Mouse (Mus musculus) forebrain, embryonic 14.5 days (tissue): Measurements from ENCODE around the gene Cnn1. TPM values are rescaled to one million over a fixed set of nuclear protein-coding genes. Genes with fewer than 3 reads are reported as not detected.

Experiments used
- ATAC-seq: fragments of 200-750 bp; cut with Nextera tagmentation; 2 replicates; pipeline ENCODE4 v1.8.0; 2017; ENCODE audit warnings: mild to moderate bottlenecking, moderate library complexity
- DNase-seq: peaks from one replicate; pipeline ENCODE4 v3.0.0-alpha.2; 2015; ENCODE audit warnings: low spot score
- H3K27ac ChIP-seq: fragments of 300-500 bp; sonication (generic); 2 replicates; pipeline ENCODE4 v1.5.1; 2014; ENCODE audit warnings: low read depth, mild to moderate bottlenecking, control low read depth, low read length, moderate library complexity
- H3K27me3 ChIP-seq: fragments of 300-500 bp; sonication (generic); replicated peaks from 2 replicates; pipeline ENCODE4 v1.6.1; 2014; ENCODE audit warnings: low read length, control low read depth, mixed read lengths; ENCODE audit not compliant: control insufficient read depth, insufficient read depth
- H3K36me3 ChIP-seq: fragments of 300-500 bp; sonication (generic); 2 replicates; pipeline ENCODE4 v1.6.1; 2014; ENCODE audit warnings: low read length, control low read depth; ENCODE audit not compliant: control insufficient read depth, insufficient read depth
- H3K4me1 ChIP-seq: fragments of 300-500 bp; sonication (generic); 2 replicates; pipeline ENCODE4 v1.6.1; 2014; ENCODE audit warnings: antibody characterized with exemption, low read length, control low read depth; ENCODE audit not compliant: control insufficient read depth, insufficient read depth
- H3K4me2 ChIP-seq: fragments of 300-500 bp; sonication (generic); 2 replicates; pipeline ENCODE4 v1.6.1; 2014; ENCODE audit warnings: mild to moderate bottlenecking, control low read depth, low read length
- H3K4me3 ChIP-seq: fragments of 300-500 bp; sonication (generic); 2 replicates; pipeline ENCODE4 v1.5.1; 2014; ENCODE audit warnings: low read depth, low read length, control low read depth
- H3K9ac ChIP-seq: fragments of 300-500 bp; sonication (generic); 2 replicates; pipeline ENCODE4 v1.6.1; 2014; ENCODE audit warnings: mild to moderate bottlenecking, low read length, control low read depth, moderate library complexity
- H3K9me3 ChIP-seq: fragments of 300-500 bp; sonication (generic); replicated peaks from 2 replicates; pipeline ENCODE4 v1.6.1; 2016; ENCODE audit warnings: low read length, control low read depth, mixed read lengths; ENCODE audit not compliant: control insufficient read depth
- WGBS: fragments of 180-500 bp; shearing (Covaris S2); extraction: QIAGEN DNeasy Blood & Tissue Kit; methylation state at CpG from one replicate; pipeline ENCODE4 v1.1.7; 2014; 5-methylcytosine and 5-hydroxymethylcytosine counted together
- polyA plus RNA-seq: library from polyadenylated mRNA; unstranded; fragments of >200 nt; fragmentation: Nextera tagmentation; extraction: Ambion mirVana; gene quantifications from 2 replicates; pipeline ENCODE4 v1.2.1, GENCODE M21; 2014

Cnn1 gene
- polyA plus RNA-seq, 1 experiment from 2014 or later, result 0.19 TPM

DNA sequence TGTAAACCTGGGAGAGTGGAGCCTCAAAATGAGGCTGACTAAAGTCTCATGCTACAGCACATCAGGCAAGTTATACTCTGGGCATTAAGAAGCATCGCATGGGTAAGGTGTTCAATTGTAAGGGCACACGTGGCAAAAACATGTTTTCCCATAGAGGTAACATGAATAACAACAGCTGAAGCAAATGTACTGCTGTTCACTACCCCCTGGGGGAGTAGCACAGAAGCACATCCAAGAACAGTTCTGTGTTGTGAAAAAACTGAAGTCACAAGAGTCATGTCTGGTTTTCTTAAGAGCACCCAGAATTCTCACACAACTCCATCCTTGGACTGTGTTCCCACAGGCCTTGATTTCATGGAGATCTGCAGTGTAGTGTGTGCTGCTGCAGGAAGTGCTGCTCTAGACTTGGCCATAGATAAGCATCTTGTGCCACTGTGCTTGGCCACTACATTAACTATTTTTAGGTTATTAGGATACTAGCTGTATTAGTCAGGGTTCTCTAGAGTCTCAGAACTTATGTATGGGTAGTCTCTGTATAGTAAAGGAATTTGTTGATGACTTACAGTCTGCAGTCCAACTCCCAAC, 11.9 kb upstream of the Cnn1 start:
- 75% methylated on average over 2 of the region's 2 CpGs for WGBS

GRCm38 (mm10) chr9:22089281-22089680, 9.7 kb upstream of the Cnn1 start:
- H3K27ac ChIP-seq, result no peak overlapping the region
- H3K4me3 ChIP-seq, result no peak overlapping the region
- H3K4me2 ChIP-seq, result no peak overlapping the region
- ATAC-seq, result no peak
- DNase-seq, result no peak
- no peak overlapping the region for H3K9ac ChIP-seq
- WGBS, result 98% methylated on average over 7 of the region's 7 CpGs
- no peaks in the 10 kb centered on the region for H3K9me3 ChIP-seq
- no peaks in the 10 kb centered on the region for H3K36me3 ChIP-seq
- H3K4me1 ChIP-seq, result no peaks in the 10 kb centered on the region; the same call in 1 of the 2 replicates
- no peaks in the 10 kb centered on the region for H3K27me3 ChIP-seq

More for the DNA sequence above, 11.9 kb upstream of the Cnn1 start:
- no peak overlapping the region for H3K9ac ChIP-seq
- H3K4me1 ChIP-seq, result no peaks in the 10 kb centered on the region; the same call in 1 of the 2 replicates
- no peaks in the 10 kb centered on the region for H3K27me3 ChIP-seq
- H3K27ac ChIP-seq, result no peak overlapping the region
- H3K36me3 ChIP-seq, result no peaks in the 10 kb centered on the region
- H3K4me3 ChIP-seq, result no peak overlapping the region
- no peak overlapping the region for H3K4me2 ChIP-seq
- no peaks in the 10 kb centered on the region for H3K9me3 ChIP-seq
- ATAC-seq (no peak), DNase-seq (no peak)

DNA sequence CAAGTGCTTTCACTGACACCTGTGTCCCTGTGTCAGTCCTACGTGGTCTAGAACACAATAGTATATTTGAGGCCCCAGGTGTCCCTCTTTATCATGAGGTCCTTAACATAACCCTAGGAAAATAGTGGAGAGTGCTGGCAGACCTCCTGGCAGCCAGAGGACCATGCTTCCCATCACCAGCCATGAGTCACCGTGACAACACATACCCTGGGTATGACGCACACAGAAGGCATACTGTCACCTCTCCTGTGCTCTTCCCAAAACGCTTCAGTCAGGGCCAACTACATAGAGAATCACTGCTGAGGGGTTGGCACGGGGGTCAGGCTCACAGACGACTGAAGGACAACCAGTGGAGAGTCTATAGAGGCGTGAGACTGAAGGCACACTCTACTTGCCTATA, 9.0 kb upstream of the Cnn1 start:
- DNase-seq, result no peak
- no peak overlapping the region for H3K4me2 ChIP-seq

GRCm38 (mm10) chr9:22092746-22093145, 6.3 kb upstream of the Cnn1 start:
- Histone ChIP-seq H3K9ac (no peak overlapping the region), H3K4me3 (no peak overlapping the region), H3K4me1 (peaks cover 5% of the 10 kb centered on the region; the same call in 1 of the 2 replicates), H3K27me3 (no peaks in the 10 kb centered on the region), H3K4me2 (no peak overlapping the region), H3K9me3 (no peaks in the 10 kb centered on the region), H3K27ac (no peak overlapping the region), H3K36me3 (no peaks in the 10 kb centered on the region)
- no peak for ATAC-seq
- no peak for DNase-seq
- WGBS, result 89% methylated on average over 6 of the region's 6 CpGs

More for the DNA sequence above, 9.0 kb upstream of the Cnn1 start:
- H3K4me1 ChIP-seq, result no peaks in the 10 kb centered on the region; the same call in 1 of the 2 replicates
- no peak overlapping the region for H3K27ac ChIP-seq
- H3K27me3 ChIP-seq, result no peaks in the 10 kb centered on the region
- H3K4me3 ChIP-seq, result no peak overlapping the region
- no peaks in the 10 kb centered on the region for H3K9me3 ChIP-seq
- ATAC-seq, result no peak
- 88% methylated on average over 7 of the region's 7 CpGs for WGBS
- H3K36me3 ChIP-seq, result no peaks in the 10 kb centered on the region
- no peak overlapping the region for H3K9ac ChIP-seq

GRCm38 (mm10) chr9:22095854-22096307, 3.1 kb upstream of the Cnn1 start:
- H3K27ac ChIP-seq, result no peak overlapping the region
- WGBS, result 2% methylated on average over 24 of the region's 24 CpGs

GRCm38 (mm10) chr9:22099922-22100321, 906 bp downstream of the Cnn1 start:
- no peak overlapping the region for H3K9ac ChIP-seq
- peaks cover 16% of the 10 kb centered on the region for H3K27me3 ChIP-seq
- H3K4me1 ChIP-seq, result peaks cover 5% of the 10 kb centered on the region; the same call in 1 of the 2 replicates
- 3% methylated on average over 18 of the region's 18 CpGs for WGBS
- ATAC-seq, result no peak
- H3K4me2 ChIP-seq, result no peak overlapping the region
- H3K27ac ChIP-seq, result no peak overlapping the region
- no peaks in the 10 kb centered on the region for H3K9me3 ChIP-seq
- H3K36me3 ChIP-seq, result no peaks in the 10 kb centered on the region
- no peak overlapping the region for H3K4me3 ChIP-seq
- no peak for DNase-seq

More at GRCm38 (mm10) chr9:22095854-22096307, 3.1 kb upstream of the Cnn1 start:
- Histone ChIP-seq H3K9ac (peak overlapping the region; percentile 61), H3K9me3 (no peaks in the 10 kb centered on the region), H3K4me3 (peak overlapping the region; percentile 28), H3K4me1 (peaks cover 5% of the 10 kb centered on the region; the same call in 1 of the 2 replicates), H3K27me3 (peaks cover 15% of the 10 kb centered on the region), H3K4me2 (peak overlapping the region; percentile 60), H3K36me3 (no peaks in the 10 kb centered on the region)
- DNase-seq (peak; percentile 72), ATAC-seq (peak; percentile 68)

DNA sequence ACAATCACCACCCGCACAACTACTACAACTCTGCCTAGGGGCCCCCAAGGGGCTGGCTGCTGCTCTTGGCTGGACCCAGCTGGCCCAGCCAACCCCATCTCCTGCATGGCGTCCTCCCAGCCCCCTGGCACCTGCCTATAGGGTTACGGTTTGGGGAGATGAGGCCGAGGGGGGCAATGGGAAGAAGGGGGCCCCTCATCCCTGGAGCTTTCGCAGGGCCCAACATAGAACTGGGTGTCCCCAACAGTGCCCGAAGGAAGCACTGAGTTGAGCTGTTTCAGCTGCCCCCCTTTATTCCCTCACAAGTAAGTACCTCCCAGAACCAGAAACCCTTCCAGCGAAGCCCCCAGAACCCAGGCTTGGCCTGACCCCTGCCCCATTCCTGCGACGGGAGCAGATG, 9.2 kb downstream of the Cnn1 start:
- ATAC-seq, result no peak
- Histone ChIP-seq H3K4me1 (no peaks in the 10 kb centered on the region), H3K36me3 (peaks cover 37% of the 10 kb centered on the region), H3K4me3 (no peak overlapping the region), H3K4me2 (no peak overlapping the region), H3K27me3 (no peaks in the 10 kb centered on the region), H3K9me3 (no peaks in the 10 kb centered on the region), H3K9ac (no peak overlapping the region), H3K27ac (no peak overlapping the region)
- DNase-seq, result no peak
- WGBS, result 91% methylated on average over 9 of the region's 9 CpGs

- WGBS, result 85% methylated on average over 4 of the region's 4 CpGs
- ATAC-seq, result no peak
Measured at GRCm38 (mm10) chr9:22115635-22116034, 16.6 kb downstream of the Cnn1 start.

DNA sequence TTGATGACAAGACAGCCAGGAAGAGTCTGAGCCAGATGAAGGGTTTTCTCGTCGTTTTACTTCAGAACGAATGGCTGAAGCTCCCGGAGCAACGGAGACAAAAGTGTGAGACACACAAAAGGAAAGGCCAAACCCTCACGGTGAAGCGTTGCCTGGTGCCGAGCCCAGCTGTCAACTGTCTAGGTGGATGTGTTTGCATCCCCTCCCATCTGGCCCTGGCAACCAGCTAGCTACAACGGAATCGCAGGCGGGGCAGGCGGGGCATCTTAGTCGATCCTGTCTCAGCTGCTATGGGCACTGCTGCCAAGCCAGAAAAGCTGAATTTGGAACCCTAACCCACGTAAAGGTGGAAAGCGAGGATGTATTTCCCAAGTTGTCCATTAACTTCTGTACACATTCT, 17.1 kb downstream of the Cnn1 start:
- peaks cover 30% of the 10 kb centered on the region for H3K36me3 ChIP-seq
- DNase-seq, result peak; percentile 58
- H3K4me3 ChIP-seq, result peak overlapping the region; percentile 83
- ATAC-seq, result no peak
- no peak overlapping the region for H3K27ac ChIP-seq
- peaks cover 12% of the 10 kb centered on the region for H3K4me1 ChIP-seq
- H3K27me3 ChIP-seq, result no peaks in the 10 kb centered on the region
- H3K9ac ChIP-seq, result peak overlapping the region; percentile 87
- no peaks in the 10 kb centered on the region for H3K9me3 ChIP-seq
- peak overlapping the region; percentile 74 for H3K4me2 ChIP-seq
- 26% methylated on average over 15 of the region's 15 CpGs for WGBS

More at GRCm38 (mm10) chr9:22115635-22116034, 16.6 kb downstream of the Cnn1 start:
- H3K4me2 ChIP-seq, result peak overlapping the region; percentile 74
- peaks cover 12% of the 10 kb centered on the region for H3K4me1 ChIP-seq
- H3K27me3 ChIP-seq, result no peaks in the 10 kb centered on the region
- peak overlapping the region; percentile 83 for H3K4me3 ChIP-seq
- H3K9me3 ChIP-seq, result no peaks in the 10 kb centered on the region
- peaks cover 33% of the 10 kb centered on the region for H3K36me3 ChIP-seq
- peak overlapping the region; percentile 87 for H3K9ac ChIP-seq
- no peak for DNase-seq
- no peak overlapping the region for H3K27ac ChIP-seq
